Mouse (Mus musculus) lung, embryonic 14.5 days (tissue): ENCODE results near the gene Rab29. TPM values are rescaled to one million over a fixed set of nuclear protein-coding genes. Genes with fewer than 3 reads are reported as not detected.

Experiments used
- ATAC-seq: fragments of 200-750 bp; cut with Nextera tagmentation; 2 replicates; pipeline ENCODE4 v1.8.0; 2017; ENCODE audit warnings: mild to moderate bottlenecking, moderate TSS enrichment, moderate library complexity; ENCODE audit not compliant: insufficient read depth
- DNase-seq: peaks from one replicate; pipeline ENCODE4 v3.0.0-alpha.2; 2015
- H3K27ac ChIP-seq: fragments of 300-500 bp; sonication (generic); 2 replicates; pipeline ENCODE4 v1.5.1; 2014; ENCODE audit warnings: low read depth, mild to moderate bottlenecking, moderate library complexity
- H3K27me3 ChIP-seq: fragments of 300-500 bp; sonication (generic); 2 replicates; pipeline ENCODE4 v1.6.1; 2014; ENCODE audit warnings: low read length, control low read depth; ENCODE audit not compliant: insufficient read depth
- H3K36me3 ChIP-seq: fragments of 300-500 bp; sonication (generic); 2 replicates; pipeline ENCODE4 v1.6.1; 2014; ENCODE audit warnings: control low read depth; ENCODE audit not compliant: insufficient read depth
- H3K4me1 ChIP-seq: fragments of 300-500 bp; sonication (generic); 2 replicates; pipeline ENCODE4 v1.6.1; 2014; ENCODE audit warnings: antibody characterized with exemption, control low read depth; ENCODE audit not compliant: insufficient read depth
- H3K4me2 ChIP-seq: fragments of 300-500 bp; sonication (generic); 2 replicates; pipeline ENCODE4 v1.6.1; 2014; ENCODE audit warnings: mild to moderate bottlenecking
- H3K4me3 ChIP-seq: fragments of 300-500 bp; sonication (generic); 2 replicates; pipeline ENCODE4 v1.5.1; 2014; ENCODE audit warnings: low read depth, low read length
- H3K9ac ChIP-seq: fragments of 300-500 bp; sonication (generic); 2 replicates; pipeline ENCODE4 v1.6.1; 2014
- H3K9me3 ChIP-seq: fragments of 300-500 bp; sonication (generic); 2 replicates; pipeline ENCODE4 v1.6.1; 2016; ENCODE audit warnings: low read depth, low read length, control low read depth
- CTCF ChIP-seq: IDR thresholded peaks from 2 replicates; pipeline ENCODE4 v1.5.1; 2016; ENCODE audit warnings: antibody characterized with exemption, low read depth
- WGBS: fragments of 180-500 bp; shearing (Covaris S2); extraction: QIAGEN DNeasy Blood & Tissue Kit; methylation state at CpG from one replicate; pipeline ENCODE4 v1.1.7; 2014; 5-methylcytosine and 5-hydroxymethylcytosine counted together
- polyA plus RNA-seq: library from polyadenylated mRNA; unstranded; fragments of >200 nt; fragmentation: Nextera tagmentation; extraction: Ambion mirVana; gene quantifications from 2 replicates; pipeline ENCODE4 v1.2.1, GENCODE M21; 2014

Rab29 gene
- polyA plus RNA-seq, 1 experiment from 2014 or later = 14.6 TPM

DNA sequence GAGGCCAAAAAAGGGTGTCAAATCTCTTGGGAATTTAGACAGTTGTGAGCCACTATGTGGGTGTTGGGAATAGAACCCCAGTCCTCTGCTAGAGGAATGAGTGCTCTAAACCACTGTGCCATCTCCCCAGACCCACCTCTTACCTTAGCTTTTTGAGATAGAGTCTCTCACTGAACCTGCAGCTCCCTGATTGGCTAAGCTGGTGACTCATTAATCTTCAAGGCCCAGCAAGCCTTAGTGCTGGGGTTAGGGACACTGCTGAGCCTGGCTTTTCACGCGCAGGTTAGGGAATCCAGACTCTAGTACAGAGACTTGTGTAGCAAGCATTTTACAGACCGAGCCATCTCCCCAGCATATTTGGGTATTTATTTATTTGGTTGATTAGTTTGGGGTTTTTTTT is 30.0 kb upstream of the Rab29 start:
- Histone ChIP-seq H3K4me1 (no peaks in the 10 kb centered on the region), H3K4me2 (no peak overlapping the region), H3K36me3 (peaks cover 42% of the 10 kb centered on the region), H3K9me3 (no peaks in the 10 kb centered on the region), H3K27me3 (no peaks in the 10 kb centered on the region), H3K4me3 (no peak overlapping the region), H3K9ac (no peak overlapping the region), H3K27ac (no peak overlapping the region)
- TF ChIP-seq CTCF = no peak
- ATAC-seq (no peak), DNase-seq (no peak)
- 80% methylated on average over 3 of the region's 3 CpGs for WGBS

DNA sequence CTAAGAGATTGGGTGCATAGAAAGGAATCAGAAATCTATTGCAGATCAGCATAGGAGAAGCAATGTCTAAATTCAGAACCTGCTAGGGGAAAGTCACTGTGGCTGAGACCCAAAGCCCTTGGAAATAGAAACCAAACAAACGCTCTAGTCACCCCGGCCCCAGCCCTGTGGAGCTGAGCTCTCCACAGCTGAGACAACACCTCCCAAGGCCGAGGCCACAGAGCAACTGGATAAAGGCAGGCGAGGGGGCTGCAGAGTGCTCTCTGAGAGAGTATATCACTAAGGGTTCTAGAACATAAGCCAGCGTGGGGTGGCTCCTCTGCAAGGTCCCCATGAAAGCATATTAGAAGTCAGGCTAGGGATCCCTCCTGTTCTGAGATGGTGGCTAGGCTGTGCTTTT is 28.5 kb upstream of the Rab29 start:
- peaks cover 55% of the 10 kb centered on the region for H3K36me3 ChIP-seq
- no peak overlapping the region for H3K4me2 ChIP-seq

DNA sequence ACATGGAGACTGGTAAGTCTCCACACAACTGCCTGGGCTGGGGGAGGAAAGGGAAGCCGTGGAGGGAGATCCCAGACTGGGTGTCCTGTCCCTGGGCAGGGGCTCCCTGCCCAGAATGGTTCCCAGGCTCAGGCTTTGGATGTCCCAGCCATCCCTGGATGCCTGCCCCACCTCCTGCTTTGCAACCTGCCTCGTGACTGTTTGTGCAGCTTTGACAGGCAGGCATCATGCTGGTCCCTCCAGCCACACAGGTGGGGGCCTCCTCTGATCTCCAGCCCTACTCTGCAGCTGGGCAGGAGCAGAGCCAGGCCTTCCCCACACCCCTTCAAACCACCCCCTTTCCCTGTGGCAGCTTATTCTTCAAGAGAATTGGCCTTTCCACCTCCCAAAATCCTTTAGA is 27.7 kb upstream of the Rab29 start:
- no peak for DNase-seq

More for the DNA sequence above, 28.5 kb upstream of the Rab29 start:
- Histone ChIP-seq H3K27ac (no peak overlapping the region), H3K4me3 (no peak overlapping the region), H3K27me3 (no peaks in the 10 kb centered on the region), H3K4me1 (no peaks in the 10 kb centered on the region), H3K9me3 (no peaks in the 10 kb centered on the region), H3K9ac (no peak overlapping the region)
- no peak for TF ChIP-seq CTCF
- no peak for DNase-seq
- 53% methylated on average over 5 of the region's 5 CpGs for WGBS
- no peak for ATAC-seq

GRCm38 (mm10) chr1:131842221-131842620 is 24.8 kb upstream of the Rab29 start:
- H3K27ac ChIP-seq = no peak overlapping the region
- H3K36me3 ChIP-seq = peaks cover 76% of the 10 kb centered on the region
- ATAC-seq (no peak), DNase-seq (no peak)
- WGBS = 89% methylated on average over 4 of the region's 4 CpGs
- no peaks in the 10 kb centered on the region for H3K4me1 ChIP-seq
- TF ChIP-seq CTCF = no peak
- H3K9ac ChIP-seq = no peak overlapping the region
- no peaks in the 10 kb centered on the region for H3K27me3 ChIP-seq
- no peaks in the 10 kb centered on the region for H3K9me3 ChIP-seq
- no peak overlapping the region for H3K4me2 ChIP-seq
- no peak overlapping the region for H3K4me3 ChIP-seq

More for the DNA sequence above, 27.7 kb upstream of the Rab29 start:
- TF ChIP-seq CTCF = no peak
- no peaks in the 10 kb centered on the region for H3K27me3 ChIP-seq
- peaks cover 62% of the 10 kb centered on the region for H3K36me3 ChIP-seq
- no peaks in the 10 kb centered on the region for H3K9me3 ChIP-seq
- no peak overlapping the region for H3K9ac ChIP-seq
- 41% methylated on average over 2 of the region's 2 CpGs for WGBS
- H3K27ac ChIP-seq = no peak overlapping the region
- no peak for ATAC-seq
- H3K4me3 ChIP-seq = no peak overlapping the region
- no peak overlapping the region for H3K4me2 ChIP-seq
- no peaks in the 10 kb centered on the region for H3K4me1 ChIP-seq

DNA sequence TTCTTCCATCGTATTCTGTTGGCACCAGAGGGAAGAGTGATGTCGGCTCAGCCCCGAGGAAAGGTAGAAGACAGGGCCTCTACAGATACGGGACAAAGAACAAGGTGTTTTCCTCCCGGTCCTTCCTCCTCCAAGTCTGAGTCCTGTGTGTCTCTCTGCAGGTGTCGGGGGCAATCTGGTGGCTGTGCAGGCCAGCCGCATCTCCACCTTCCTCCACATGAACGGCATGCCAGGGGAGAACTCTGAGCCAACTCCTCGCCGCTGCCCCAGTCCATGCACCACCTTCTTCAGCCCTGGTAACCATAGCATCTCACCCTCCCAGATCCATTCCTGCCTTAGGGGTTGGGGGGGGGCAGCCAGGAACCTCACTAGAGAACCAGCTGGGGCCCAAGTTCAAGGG is 23.3 kb upstream of the Rab29 start:
- no peak for ATAC-seq
- H3K36me3 ChIP-seq = peaks cover 79% of the 10 kb centered on the region

DNA sequence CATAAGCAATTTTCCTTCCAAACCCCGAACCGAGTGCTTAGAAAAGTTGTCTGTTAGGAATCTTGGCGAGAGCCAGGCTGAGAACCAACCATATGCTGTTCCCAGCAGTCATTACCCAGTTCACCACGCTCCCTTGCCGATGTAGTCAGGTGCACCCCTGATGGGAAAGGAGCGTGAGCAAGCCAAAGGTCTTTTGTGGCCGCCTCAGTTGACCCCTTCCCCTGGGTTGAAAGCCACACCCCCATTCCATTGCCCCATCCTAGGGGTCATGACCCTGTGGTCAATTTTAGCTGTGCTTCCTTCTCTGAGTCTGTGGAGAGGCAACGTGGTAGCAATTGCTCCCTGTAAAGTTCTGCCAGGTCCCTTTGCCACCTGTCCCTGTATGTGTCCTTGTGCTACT is 22.1 kb upstream of the Rab29 start:
- Histone ChIP-seq H3K4me3 (no peak overlapping the region), H3K27me3 (no peaks in the 10 kb centered on the region), H3K4me1 (no peaks in the 10 kb centered on the region), H3K36me3 (peaks cover 69% of the 10 kb centered on the region), H3K27ac (no peak overlapping the region), H3K9ac (no peak overlapping the region), H3K4me2 (no peak overlapping the region), H3K9me3 (no peaks in the 10 kb centered on the region)
- no peak for ATAC-seq
- 79% methylated on average over 8 of the region's 8 CpGs for WGBS
- DNase-seq = no peak
- TF ChIP-seq CTCF = no peak

More for the DNA sequence above, 23.3 kb upstream of the Rab29 start:
- no peak for TF ChIP-seq CTCF
- Histone ChIP-seq H3K4me3 (no peak overlapping the region), H3K4me2 (no peak overlapping the region), H3K9ac (no peak overlapping the region), H3K4me1 (no peaks in the 10 kb centered on the region), H3K9me3 (no peaks in the 10 kb centered on the region), H3K27me3 (no peaks in the 10 kb centered on the region), H3K27ac (no peak overlapping the region)
- no peak for DNase-seq
- 85% methylated on average over 10 of the region's 10 CpGs for WGBS

DNA sequence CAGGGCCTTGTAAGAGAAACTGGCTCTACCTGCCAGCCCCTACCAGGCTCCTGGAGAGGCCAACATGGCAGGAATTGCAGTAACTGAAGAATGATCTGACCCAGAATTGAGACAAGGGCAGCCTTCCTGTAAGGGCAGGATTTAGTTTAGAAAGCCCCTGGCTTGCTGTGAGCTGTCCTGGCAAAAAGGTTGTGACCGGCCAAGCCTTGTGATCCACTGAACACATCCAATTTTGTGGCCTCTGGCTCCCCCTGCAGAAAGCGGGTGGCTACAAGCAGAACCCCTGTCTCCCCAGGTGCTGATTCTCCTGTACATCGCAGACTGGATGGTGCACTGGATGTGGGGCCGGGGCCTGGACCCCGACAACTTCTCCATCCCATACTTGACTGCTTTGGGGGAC is 20.8 kb upstream of the Rab29 start:
- no peak overlapping the region for H3K4me2 ChIP-seq
- no peaks in the 10 kb centered on the region for H3K4me1 ChIP-seq
- TF ChIP-seq CTCF = peak; percentile 58
- H3K27me3 ChIP-seq = no peaks in the 10 kb centered on the region
- H3K9ac ChIP-seq = no peak overlapping the region
- DNase-seq (peak; percentile 51), ATAC-seq (no peak)
- H3K9me3 ChIP-seq = no peaks in the 10 kb centered on the region
- peaks cover 57% of the 10 kb centered on the region for H3K36me3 ChIP-seq
- no peak overlapping the region for H3K4me3 ChIP-seq
- WGBS = 72% methylated on average over 5 of the region's 5 CpGs
- H3K27ac ChIP-seq = no peak overlapping the region

DNA sequence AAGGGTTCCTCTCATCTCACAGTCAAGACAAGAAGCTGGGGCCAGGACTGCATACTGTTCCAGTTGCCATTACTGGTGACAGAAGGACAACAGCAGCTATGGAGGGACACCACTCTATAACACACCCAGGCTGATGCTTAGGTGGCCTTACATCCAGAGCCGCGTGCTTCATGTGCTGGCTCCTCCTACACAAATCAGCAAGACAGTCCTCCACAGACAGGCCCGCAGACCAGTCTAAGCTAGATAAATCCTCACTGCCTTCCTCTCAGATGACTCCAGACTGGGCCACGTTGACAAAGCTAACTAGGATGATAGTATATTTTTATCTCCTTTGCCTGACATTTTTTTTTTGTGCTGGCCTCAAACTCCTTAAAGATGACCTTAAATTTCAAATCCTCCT is 5.2 kb upstream of the Rab29 start:
- ATAC-seq = no peak
- Histone ChIP-seq H3K36me3 (no peaks in the 10 kb centered on the region), H3K4me3 (no peak overlapping the region), H3K4me2 (no peak overlapping the region), H3K9ac (no peak overlapping the region), H3K4me1 (no peaks in the 10 kb centered on the region), H3K27me3 (no peaks in the 10 kb centered on the region), H3K9me3 (no peaks in the 10 kb centered on the region), H3K27ac (no peak overlapping the region)
- 71% methylated on average over 4 of the region's 4 CpGs for WGBS
- no peak for DNase-seq
- no peak for TF ChIP-seq CTCF
